Mouse (Mus musculus) gastrocnemius, postnatal 4 days (tissue): ENCODE measurements around the gene Gstm5. TPM values are rescaled to one million over a fixed set of nuclear protein-coding genes. Genes with fewer than 3 reads are reported as not detected.
"Not testable (repeated sequence)": the region's sequence is repeated elsewhere in the genome, so short reads cannot be mapped to it uniquely, and the experiment has no call there.

Source experiments
- DNase-seq, 2 experiments: peaks; one replicate each; pipeline ENCODE4 v3.0.0; 2021 to 2022; ENCODE audit warnings: low spot score in 2 of 2, mixed read lengths in 2 of 2
- long read RNA-seq, 2 experiments: library from polyadenylated mRNA; stranded (forward); transcript quantifications; one replicate each; pipeline ENCODE4 v2.0.0; 2021
- total RNA-seq, 2 experiments: library from RNA; stranded (reverse); gene quantifications; 2 replicates each; pipeline ENCODE4 v1.2.3; 2021

The Gstm5 gene
- 10 to 100 TPM; 49.2 to 51.0 TPM for total RNA-seq
- long read RNA-seq, experiment 1, transcript Gstm5-201 (8 exons, 945 nt) = major isoform, 39 of 40 reads
- long read RNA-seq, experiment 1, partial matches to known transcripts = 0 of 40 reads
- long read RNA-seq, experiment 1, other reads (novel, unspliced or antisense) = 1 of 40 reads
- long read RNA-seq, experiment 2, transcript Gstm5-201 (8 exons, 945 nt) = major isoform, 24 of 25 reads
- long read RNA-seq, experiment 2, partial matches to known transcripts = 0 of 25 reads
- long read RNA-seq, experiment 2, other reads (novel, unspliced or antisense) = 1 of 25 reads

GRCm38 (mm10) chr3:107895720-107896569 lies at the start of gene Gstm5:
Gene Gstm5, plus strand, starts transcription at chr3:107895821.
- DNase-seq = peak; percentile 76 to 87

GRCm38 (mm10) chr3:107846175-107846574 lies 49.4 kb upstream of the Gstm5 start:
- DNase-seq = no peak

GRCm38 (mm10) chr3:107846835-107847234 lies 48.8 kb upstream of the Gstm5 start:
- no peak for DNase-seq

GRCm38 (mm10) chr3:107848126-107848525 lies 47.5 kb upstream of the Gstm5 start:
- DNase-seq = no peak

GRCm38 (mm10) chr3:107849000-107849692 lies 46.5 kb upstream of the Gstm5 start:
- no peak for DNase-seq

GRCm38 (mm10) chr3:107849693-107850031 lies 46.0 kb upstream of the Gstm5 start:
- DNase-seq = no peak

GRCm38 (mm10) chr3:107850418-107851031 lies 45.1 kb upstream of the Gstm5 start:
- DNase-seq = peak; percentile 55 to 77

- DNase-seq = no peak
These were observed 42.8 kb upstream of the Gstm5 start for GRCm38 (mm10) chr3:107852786-107853185.

- DNase-seq = no peak
These were observed 42.1 kb upstream of the Gstm5 start for GRCm38 (mm10) chr3:107853232-107854181.

GRCm38 (mm10) chr3:107855368-107855767 lies 40.3 kb upstream of the Gstm5 start:
- no peak for DNase-seq

- DNase-seq = no peak
These were observed 38.0 kb upstream of the Gstm5 start for GRCm38 (mm10) chr3:107857646-107858045.

GRCm38 (mm10) chr3:107861483-107861882 lies 34.1 kb upstream of the Gstm5 start:
- DNase-seq = not testable (repeated sequence)

GRCm38 (mm10) chr3:107862471-107862870 lies 33.1 kb upstream of the Gstm5 start:
- no peak for DNase-seq

GRCm38 (mm10) chr3:107863471-107863870 lies 32.1 kb upstream of the Gstm5 start:
- no peak for DNase-seq

GRCm38 (mm10) chr3:107863898-107864603 lies 31.6 kb upstream of the Gstm5 start:
- peak; percentile 66 to 86 for DNase-seq

GRCm38 (mm10) chr3:107865364-107866091 lies 30.1 kb upstream of the Gstm5 start:
- DNase-seq = no peak

- peak; percentile 59 to 81 for DNase-seq
These were observed 28.5 kb upstream of the Gstm5 start for GRCm38 (mm10) chr3:107867086-107867485.

- no peak for DNase-seq
These were observed 27.2 kb upstream of the Gstm5 start for GRCm38 (mm10) chr3:107868452-107868851.

- DNase-seq = no peak
These were observed 26.5 kb upstream of the Gstm5 start for GRCm38 (mm10) chr3:107869097-107869496.
